ENCODE assay signal across 8 mouse cellular contexts in the genomic region with DNA sequence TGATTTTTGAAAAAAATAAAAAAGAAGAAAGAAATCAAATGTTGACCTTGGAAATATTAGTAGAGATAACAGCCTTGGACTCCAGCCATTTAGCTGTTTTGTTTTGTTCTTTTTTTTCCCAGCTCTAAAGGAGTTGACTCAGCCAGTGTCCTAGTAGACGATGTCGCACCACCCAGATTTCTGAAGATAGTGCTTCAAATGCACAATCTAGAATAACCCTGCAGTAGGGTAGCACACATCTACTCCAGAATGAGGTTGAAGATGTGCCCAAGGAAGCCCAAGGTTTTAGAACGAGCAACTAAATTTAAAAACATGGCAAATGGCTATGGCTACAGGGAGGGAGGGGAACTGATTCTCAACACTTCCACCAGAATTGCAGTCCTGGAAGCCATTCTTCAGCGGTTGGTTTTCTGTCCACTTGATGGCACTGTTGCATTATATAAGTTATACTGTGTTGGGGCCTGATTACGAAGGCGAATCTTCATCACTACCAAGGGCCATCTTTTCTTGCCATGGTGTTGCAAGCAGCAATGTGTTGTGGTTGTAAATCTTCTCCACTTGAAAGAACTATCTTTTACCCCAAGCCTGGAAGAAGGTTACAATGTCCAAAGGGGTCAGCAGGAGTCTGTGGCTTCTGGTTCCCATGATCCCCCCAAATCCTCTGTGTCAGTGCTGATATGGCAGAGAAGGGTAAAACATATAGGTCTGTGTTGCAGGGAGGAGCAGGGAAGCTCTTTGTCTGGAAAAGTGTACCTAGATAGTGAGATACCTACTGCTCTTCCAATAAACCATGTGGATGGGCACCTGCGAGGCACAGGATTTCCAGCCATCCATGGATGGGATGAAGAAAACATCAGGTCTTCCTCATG.
DNase-seq lines count a peak whose midpoint lies in the region; ATAC-seq and TF ChIP-seq lines count a peak whose summit lies in the region.

No protein-coding gene starts in this region.

- peak; percentile 25; the same call in 1 of the 2 replicates for TF ChIP-seq CTCF in liver, embryonic 14.5 days (IDR thresholded peaks at IDR 0.05; ENCODE audit: low read depth)

- no peak overlapping the region for H3K4me3 ChIP-seq in liver, embryonic 14.5 days (ENCODE audit: insufficient read depth in 1 of 2, low read depth in 2 of 2, low read length in 2 of 2)
- H3K4me3 ChIP-seq in liver, embryonic 11.5 days (ENCODE audit: low read depth, low read length), result no peak overlapping the region
- no peak overlapping the region for H3K4me3 ChIP-seq in kidney, embryonic 16.5 days (ENCODE audit: low read length)
- no peak overlapping the region for H3K4me3 ChIP-seq in limb, embryonic 11.5 days (ENCODE audit: low read depth, low read length)

- no peak for DNase-seq in liver, embryonic 14.5 days (ENCODE audit: low read depth in 3 of 3, low spot score in 3 of 3)
- no peak for DNase-seq in liver, embryonic 11.5 days (ENCODE audit: low spot score)
- DNase-seq in cerebellum, postnatal 25 days, result peak; percentile 12 to 57
- DNase-seq in gastrocnemius, postnatal 10 days, result peak; percentile 13
- DNase-seq in limb, embryonic 11.5 days (ENCODE audit: low spot score), result peak; percentile 42
- DNase-seq in retina, embryonic 14.5 days (ENCODE audit: low spot score), result peak; percentile 84
- no peak for DNase-seq in c-Kit-positive CD71-positive TER-119-positive erythroid progenitor cells, embryonic 14.5 days (ENCODE audit: low spot score)

- 33% methylated on average over 7 of the region's 7 CpGs for WGBS in liver, embryonic 14.5 days (ENCODE audit: insufficient replicate concordance)
- WGBS in liver, embryonic 11.5 days, result 48% methylated on average over 7 of the region's 7 CpGs
- WGBS in kidney, embryonic 16.5 days, result 44% methylated on average over 7 of the region's 7 CpGs
- 52% methylated on average over 7 of the region's 7 CpGs for WGBS in limb, embryonic 11.5 days

- no peaks in the 10 kb centered on the region for H3K36me3 ChIP-seq in liver, embryonic 14.5 days (replicated peaks; ENCODE audit: control insufficient read depth, insufficient read depth, low read depth)
- H3K36me3 ChIP-seq in liver, embryonic 11.5 days (ENCODE audit: control insufficient read depth, insufficient read depth, low read length), result no peaks in the 10 kb centered on the region
- H3K36me3 ChIP-seq in kidney, embryonic 16.5 days (ENCODE audit: insufficient read depth, low read length), result no peaks in the 10 kb centered on the region
- no peaks in the 10 kb centered on the region for H3K36me3 ChIP-seq in limb, embryonic 11.5 days (ENCODE audit: control insufficient read depth, insufficient read depth, low read length)

- no peak for TF ChIP-seq EP300 in liver, embryonic 14.5 days (IDR thresholded peaks at IDR 0.05; ENCODE audit: low read depth)

- H3K27me3 ChIP-seq in liver, embryonic 14.5 days (ENCODE audit: control insufficient read depth, insufficient read depth, low read length), result no peaks in the 10 kb centered on the region
- H3K27me3 ChIP-seq in liver, embryonic 11.5 days (replicated peaks; ENCODE audit: control insufficient read depth, insufficient read depth, low read length), result no peaks in the 10 kb centered on the region
- H3K27me3 ChIP-seq in kidney, embryonic 16.5 days (ENCODE audit: insufficient read depth, low read length), result no peaks in the 10 kb centered on the region
- no peaks in the 10 kb centered on the region for H3K27me3 ChIP-seq in limb, embryonic 11.5 days (ENCODE audit: control insufficient read depth, insufficient read depth, low read length)

- H3K4me2 ChIP-seq in liver, embryonic 14.5 days (ENCODE audit: low read depth), result no peak overlapping the region
- H3K4me2 ChIP-seq in liver, embryonic 11.5 days, result no peak overlapping the region
- no peak overlapping the region for H3K4me2 ChIP-seq in kidney, embryonic 16.5 days (replicated peaks; ENCODE audit: low read depth, low read length)
- H3K4me2 ChIP-seq in limb, embryonic 11.5 days (ENCODE audit: low read depth, severe bottlenecking), result no peak overlapping the region

- ATAC-seq in liver, embryonic 14.5 days (ENCODE audit: insufficient read depth), result no peak
- no peak for ATAC-seq in liver, embryonic 11.5 days (replicated peaks; ENCODE audit: low FRiP score)
- peak; percentile 75; the same call in 1 of the 2 replicates for ATAC-seq in kidney, embryonic 16.5 days (ENCODE audit: low FRiP score, low TSS enrichment)
- ATAC-seq in limb, embryonic 11.5 days (ENCODE audit: insufficient number of reproducible peaks, low FRiP score, low TSS enrichment, low read depth), result no peak

- H3K27ac ChIP-seq in liver, embryonic 14.5 days, result no peak overlapping the region
- no peak overlapping the region for H3K27ac ChIP-seq in liver, embryonic 11.5 days (ENCODE audit: low read depth, low read length)
- no peak overlapping the region for H3K27ac ChIP-seq in kidney, embryonic 16.5 days (ENCODE audit: low read length)
- H3K27ac ChIP-seq in limb, embryonic 11.5 days (replicated peaks; ENCODE audit: low read depth, low read length), result no peak overlapping the region

- H3K9me3 ChIP-seq in liver, embryonic 14.5 days (ENCODE audit: control insufficient read depth, low read length), result no peaks in the 10 kb centered on the region
- H3K9me3 ChIP-seq in liver, embryonic 11.5 days (ENCODE audit: control insufficient read depth, low read length), result no peaks in the 10 kb centered on the region
- H3K9me3 ChIP-seq in kidney, embryonic 16.5 days (ENCODE audit: low read length), result no peaks in the 10 kb centered on the region
- H3K9me3 ChIP-seq in limb, embryonic 11.5 days (ENCODE audit: control insufficient read depth, low read length), result no peaks in the 10 kb centered on the region

- H3K4me1 ChIP-seq in liver, embryonic 14.5 days (replicated peaks; ENCODE audit: control insufficient read depth in 2 of 2, insufficient read depth in 2 of 2, low read length in 1 of 2), result no peaks in the 10 kb centered on the region
- H3K4me1 ChIP-seq in liver, embryonic 11.5 days (replicated peaks; ENCODE audit: control insufficient read depth, insufficient read depth, low read length), result no peaks in the 10 kb centered on the region
- no peaks in the 10 kb centered on the region for H3K4me1 ChIP-seq in kidney, embryonic 16.5 days (ENCODE audit: insufficient read depth, low read length)
- H3K4me1 ChIP-seq in limb, embryonic 11.5 days (ENCODE audit: control insufficient read depth, insufficient read depth, low read length), result no peaks in the 10 kb centered on the region

- H3K9ac ChIP-seq in liver, embryonic 14.5 days (replicated peaks), result no peak overlapping the region
- H3K9ac ChIP-seq in liver, embryonic 11.5 days (ENCODE audit: low read depth, low read length), result no peak overlapping the region
- H3K9ac ChIP-seq in kidney, embryonic 16.5 days (replicated peaks; ENCODE audit: low read length), result no peak overlapping the region
- no peak overlapping the region for H3K9ac ChIP-seq in limb, embryonic 11.5 days (ENCODE audit: low read length)

Comparison
In these comparisons a context has a peak if more than half of its experiments do, and no peak if none do; other contexts are left out.
1. DNase-seq: peak in cerebellum, postnatal 25 days (2 of 2), gastrocnemius, postnatal 10 days (single experiment), limb, embryonic 11.5 days (single experiment) and retina, embryonic 14.5 days (single experiment); none in liver, embryonic 14.5 days (0 of 3), liver, embryonic 11.5 days (single experiment) and c-Kit-positive CD71-positive TER-119-positive erythroid progenitor cells, embryonic 14.5 days (single experiment).